Mouse (Mus musculus): ENCODE data around the gene Egfl8. TPM values are rescaled to one million over a fixed set of nuclear protein-coding genes. Genes with fewer than 3 reads are reported as not detected.

Gene Egfl8
- polyA plus RNA-seq, 1 experiment from 2014 or later: 4.4 TPM

- H3K4me3 ChIP-seq (ENCODE audit: low read depth, low read length): no peak overlapping the region
- ATAC-seq (ENCODE audit: low FRiP score, low TSS enrichment) (no peak), DNase-seq (ENCODE audit: low spot score) (no peak)
- no peaks in the 10 kb centered on the region; the same call in 1 of the 2 replicates for H3K4me1 ChIP-seq (replicated peaks; ENCODE audit: control insufficient read depth, insufficient read depth)
- H3K27me3 ChIP-seq (ENCODE audit: control insufficient read depth, insufficient read depth, low read length): no peaks in the 10 kb centered on the region
- H3K36me3 ChIP-seq (ENCODE audit: control insufficient read depth, insufficient read depth, low read length): peaks cover 12% of the 10 kb centered on the region
- H3K9me3 ChIP-seq (ENCODE audit: control insufficient read depth, low read length): no peaks in the 10 kb centered on the region
- no peak overlapping the region for H3K4me2 ChIP-seq (replicated peaks; ENCODE audit: low read depth)
- no peak overlapping the region for H3K9ac ChIP-seq (ENCODE audit: low read length)
- TF ChIP-seq CTCF (IDR thresholded peaks at IDR 0.05; ENCODE audit: low read depth) (no peak), EP300 (optimal IDR thresholded peaks at IDR 0.05) (no peak)
- H3K27ac ChIP-seq (replicated peaks): no peak overlapping the region
- 88% methylated on average over 10 of the region's 10 CpGs for WGBS
Measured at GRCm38 (mm10) chr17:34652546-34652945, 36.8 kb upstream of the Egfl8 start.

GRCm38 (mm10) chr17:34651507-34652221 lies 35.9 kb upstream of the Egfl8 start:
- H3K4me2 ChIP-seq (replicated peaks; ENCODE audit: low read depth): no peak overlapping the region
- no peaks in the 10 kb centered on the region for H3K9me3 ChIP-seq (ENCODE audit: control insufficient read depth, low read length)
- no peaks in the 10 kb centered on the region for H3K27me3 ChIP-seq (ENCODE audit: control insufficient read depth, insufficient read depth, low read length)
- H3K27ac ChIP-seq (replicated peaks): no peak overlapping the region
- TF ChIP-seq EP300 (optimal IDR thresholded peaks at IDR 0.05) (no peak), CTCF (IDR thresholded peaks at IDR 0.05; ENCODE audit: low read depth) (peak; percentile 77)
- ATAC-seq (ENCODE audit: low FRiP score, low TSS enrichment) (no peak), DNase-seq (ENCODE audit: low spot score) (peak; percentile 72)
- peaks cover 12% of the 10 kb centered on the region for H3K36me3 ChIP-seq (ENCODE audit: control insufficient read depth, insufficient read depth, low read length)
- no peak overlapping the region for H3K4me3 ChIP-seq (ENCODE audit: low read depth, low read length)
- 52% methylated on average over 19 of the region's 19 CpGs for WGBS
- no peaks in the 10 kb centered on the region; the same call in 1 of the 2 replicates for H3K4me1 ChIP-seq (replicated peaks; ENCODE audit: control insufficient read depth, insufficient read depth)
- no peak overlapping the region for H3K9ac ChIP-seq (ENCODE audit: low read length)

GRCm38 (mm10) chr17:34650781-34651180 lies 35.0 kb upstream of the Egfl8 start:
- H3K27me3 ChIP-seq (ENCODE audit: control insufficient read depth, insufficient read depth, low read length): no peaks in the 10 kb centered on the region
- H3K36me3 ChIP-seq (ENCODE audit: control insufficient read depth, insufficient read depth, low read length): peaks cover 12% of the 10 kb centered on the region
- no peak overlapping the region for H3K4me3 ChIP-seq (ENCODE audit: low read depth, low read length)
- DNase-seq (ENCODE audit: low spot score): no peak
- no peaks in the 10 kb centered on the region; the same call in 1 of the 2 replicates for H3K4me1 ChIP-seq (replicated peaks; ENCODE audit: control insufficient read depth, insufficient read depth)
- no peaks in the 10 kb centered on the region for H3K9me3 ChIP-seq (ENCODE audit: control insufficient read depth, low read length)
- ATAC-seq (ENCODE audit: low FRiP score, low TSS enrichment): no peak
- no peak overlapping the region for H3K4me2 ChIP-seq (replicated peaks; ENCODE audit: low read depth)
- H3K27ac ChIP-seq (replicated peaks): no peak overlapping the region
- WGBS: 90% methylated on average over 14 of the region's 14 CpGs
- TF ChIP-seq CTCF (IDR thresholded peaks at IDR 0.05; ENCODE audit: low read depth) (no peak), EP300 (optimal IDR thresholded peaks at IDR 0.05) (no peak)
- no peak overlapping the region for H3K9ac ChIP-seq (ENCODE audit: low read length)

GRCm38 (mm10) chr17:34649106-34649864 lies 33.5 kb upstream of the Egfl8 start:
- WGBS: 88% methylated on average over 18 of the region's 18 CpGs
- H3K4me2 ChIP-seq (replicated peaks; ENCODE audit: low read depth): no peak overlapping the region
- no peaks in the 10 kb centered on the region for H3K9me3 ChIP-seq (ENCODE audit: control insufficient read depth, low read length)
- H3K4me3 ChIP-seq (ENCODE audit: low read depth, low read length): no peak overlapping the region
- no peak overlapping the region for H3K9ac ChIP-seq (ENCODE audit: low read length)
- DNase-seq (ENCODE audit: low spot score) (no peak), ATAC-seq (ENCODE audit: low FRiP score, low TSS enrichment) (no peak)
- H3K27ac ChIP-seq (replicated peaks): no peak overlapping the region
- no peaks in the 10 kb centered on the region for H3K27me3 ChIP-seq (ENCODE audit: control insufficient read depth, insufficient read depth, low read length)
- no peak for TF ChIP-seq CTCF (IDR thresholded peaks at IDR 0.05; ENCODE audit: low read depth)
- peaks cover 12% of the 10 kb centered on the region for H3K36me3 ChIP-seq (ENCODE audit: control insufficient read depth, insufficient read depth, low read length)
- H3K4me1 ChIP-seq (replicated peaks; ENCODE audit: control insufficient read depth, insufficient read depth): no peaks in the 10 kb centered on the region; the same call in 1 of the 2 replicates

- H3K9ac ChIP-seq (ENCODE audit: low read length): no peak overlapping the region
- no peaks in the 10 kb centered on the region for H3K27me3 ChIP-seq (ENCODE audit: control insufficient read depth, insufficient read depth, low read length)
- H3K9me3 ChIP-seq (ENCODE audit: control insufficient read depth, low read length): no peaks in the 10 kb centered on the region
- TF ChIP-seq CTCF (IDR thresholded peaks at IDR 0.05; ENCODE audit: low read depth) (no peak), EP300 (optimal IDR thresholded peaks at IDR 0.05) (no peak)
- no peaks in the 10 kb centered on the region; the same call in 1 of the 2 replicates for H3K4me1 ChIP-seq (replicated peaks; ENCODE audit: control insufficient read depth, insufficient read depth)
- ATAC-seq (ENCODE audit: low FRiP score, low TSS enrichment): no peak
- H3K4me3 ChIP-seq (ENCODE audit: low read depth, low read length): no peak overlapping the region
- no peak for DNase-seq (ENCODE audit: low spot score)
- no peak overlapping the region for H3K4me2 ChIP-seq (replicated peaks; ENCODE audit: low read depth)
- WGBS: 78% methylated on average over 16 of the region's 16 CpGs
- no peak overlapping the region for H3K27ac ChIP-seq (replicated peaks)
- H3K36me3 ChIP-seq (ENCODE audit: control insufficient read depth, insufficient read depth, low read length): peaks cover 8% of the 10 kb centered on the region
Measured at GRCm38 (mm10) chr17:34648141-34648890, 32.5 kb upstream of the Egfl8 start.

Measured in stomach, postnatal 0 days (tissue).